In genomic region chr16:36476866-36477265, GRCm38 (mm10) we compare ENCODE assay signal across 14 mouse cellular contexts. TPM values are rescaled to one million over a fixed set of nuclear protein-coding genes. Genes with fewer than 3 reads are reported as not detected.
DNase-seq lines count a peak whose midpoint lies in the region; ATAC-seq and TF ChIP-seq lines count a peak whose summit lies in the region.
"Had no signal": no experiment of that assay in that cellular context is flagged by ENCODE, and none has a peak within 500 bp of the region (broad histone marks: within the 10 kb centered on the region; RNA-seq: fewer than 3 reads in every experiment).

No protein-coding gene starts in this region.

- no peak overlapping the region for H3K4me2 ChIP-seq in hindbrain, embryonic 13.5 days
- H3K4me2 ChIP-seq in forebrain, embryonic 12.5 days: no peak overlapping the region
- H3K4me2 ChIP-seq: heart, embryonic 13.5 days; limb, embryonic 15.5 days had no signal

- H3K9me3 ChIP-seq in hindbrain, embryonic 13.5 days: no peaks in the 10 kb centered on the region
- no peaks in the 10 kb centered on the region for H3K9me3 ChIP-seq in forebrain, embryonic 12.5 days
- H3K9me3 ChIP-seq: heart, embryonic 13.5 days; limb, embryonic 15.5 days had no signal

- ATAC-seq in hindbrain, embryonic 13.5 days (ENCODE audit: low FRiP score): no peak
- no peak for ATAC-seq in forebrain, embryonic 12.5 days (ENCODE audit: low FRiP score)
- ATAC-seq: intestine, embryonic 16.5 days had no signal

- H3K4me1 ChIP-seq in lung, adult 2 months (ENCODE audit: control insufficient read depth, insufficient read depth, low read length): no peaks in the 10 kb centered on the region
- peaks cover 9% of the 10 kb centered on the region for H3K4me1 ChIP-seq in bone marrow macrophage, adult 2 months (ENCODE audit: control insufficient read depth, insufficient read depth, low read length)
- no peaks in the 10 kb centered on the region for H3K4me1 ChIP-seq in hindbrain, embryonic 13.5 days (replicated peaks)
- H3K4me1 ChIP-seq in forebrain, embryonic 12.5 days: no peaks in the 10 kb centered on the region
- H3K4me1 ChIP-seq: heart, embryonic 13.5 days; limb, embryonic 15.5 days had no signal

- H3K36me3 ChIP-seq in macrophage (ENCODE audit: inconsistent target): no peaks in the 10 kb centered on the region
- no peaks in the 10 kb centered on the region for H3K36me3 ChIP-seq in hindbrain, embryonic 13.5 days
- no peaks in the 10 kb centered on the region for H3K36me3 ChIP-seq in forebrain, embryonic 12.5 days (replicated peaks)
- H3K36me3 ChIP-seq: heart, embryonic 13.5 days; limb, embryonic 15.5 days had no signal

- H3K27me3 ChIP-seq in hindbrain, embryonic 13.5 days: no peaks in the 10 kb centered on the region
- H3K27me3 ChIP-seq in forebrain, embryonic 12.5 days: no peaks in the 10 kb centered on the region
- H3K27me3 ChIP-seq: limb, embryonic 15.5 days had no signal

- DNase-seq in lung, adult 18-20 months: peak; percentile 13 to 26
- no peak for DNase-seq in lung, adult 2 months
- peak; percentile 9 for DNase-seq in thymus, postnatal 25 days
- DNase-seq: embryo, embryonic 11 days had no signal

- H3K79me2 ChIP-seq in macrophage (ENCODE audit: inconsistent target): no peaks in the 10 kb centered on the region

- WGBS in lung, adult 2 months: 46% methylated on average over 9 of the region's 9 CpGs
- 3% methylated on average over 9 of the region's 9 CpGs for WGBS in macrophage (ENCODE audit: missing documents)
- WGBS in hindbrain, embryonic 13.5 days: 83% methylated on average over 9 of the region's 9 CpGs
- WGBS in forebrain, embryonic 12.5 days: 87% methylated on average over 9 of the region's 9 CpGs

- H3K27ac ChIP-seq in bone marrow macrophage, adult 2 months (ENCODE audit: insufficient read depth, low read depth, low read length): peak overlapping the region; percentile 27
- 0 out of 2 replicates have a peak overlapping the region, but pooled peaks have one; percentile 2 for H3K27ac ChIP-seq in macrophage
- no peak overlapping the region for H3K27ac ChIP-seq in hindbrain, embryonic 13.5 days
- H3K27ac ChIP-seq in forebrain, embryonic 12.5 days: no peak overlapping the region
- H3K27ac ChIP-seq: heart, embryonic 13.5 days; limb, embryonic 15.5 days had no signal

- no peak overlapping the region for H3K4me3 ChIP-seq in lung, adult 2 months (replicated peaks; ENCODE audit: extremely low read depth, low read depth, low read length)
- no peak overlapping the region for H3K4me3 ChIP-seq in bone marrow macrophage, adult 2 months (ENCODE audit: insufficient read depth, low read length)
- no peak overlapping the region for H3K4me3 ChIP-seq in macrophage (ENCODE audit: inconsistent target)
- no peak overlapping the region for H3K4me3 ChIP-seq in hindbrain, embryonic 13.5 days
- no peak overlapping the region for H3K4me3 ChIP-seq in forebrain, embryonic 12.5 days (replicated peaks)
- H3K4me3 ChIP-seq: heart, embryonic 13.5 days; limb, embryonic 15.5 days had no signal

- TF ChIP-seq POLR2A in lung, adult 2 months (IDR thresholded peaks at IDR 0.05; ENCODE audit: borderline replicate concordance, extremely low read depth, low read depth, low read length): no peak
- no peak for TF ChIP-seq POLR2A in bone marrow macrophage, adult 2 months (IDR thresholded peaks at IDR 0.05; ENCODE audit: borderline replicate concordance, low read depth, low read length)

- TF ChIP-seq CTCF in lung, adult 2 months (IDR thresholded peaks at IDR 0.05; ENCODE audit: insufficient read depth, low read length): no peak
- no peak for TF ChIP-seq CTCF in bone marrow macrophage, adult 2 months (IDR thresholded peaks at IDR 0.05; ENCODE audit: low read depth, low read length)

- H3K9ac ChIP-seq in hindbrain, embryonic 13.5 days: no peak overlapping the region
- no peak overlapping the region for H3K9ac ChIP-seq in forebrain, embryonic 12.5 days
- H3K9ac ChIP-seq: heart, embryonic 13.5 days; limb, embryonic 15.5 days had no signal

RNA-seq across cellular contexts. Expression of gene Stfa3, which starts 21.7 kb away (rescaled TPM):
- not detected in 2 replicates for polyA plus RNA-seq in lung, adult 2 months (2012; rRNA removed)
- polyA plus RNA-seq in bone marrow macrophage, adult 2 months (2012; ENCODE audit: insufficient read depth, insufficient read length, missing spikeins): not detected in 2 replicates
- total RNA-seq in macrophage (2018; cell fraction: chromatin; rRNA removed): not detected
- total RNA-seq in macrophage (2018; cell fraction: cytosol; rRNA removed): under 1 TPM in 1 of 26 experiments, not detected in 25; 0.92 TPM
- not detected for total RNA-seq in macrophage (2018; cell fraction: nucleus; rRNA removed)
- polyA plus RNA-seq in macrophage (2018): not detected in 3 replicates
- polyA plus RNA-seq in hindbrain, embryonic 13.5 days (2015; fragmentation: Nextera tagmentation; extraction: Ambion mirVana): not detected in 2 replicates
- not detected in 2 replicates for polyA plus RNA-seq in forebrain, embryonic 12.5 days (2016; fragmentation: Nextera tagmentation; extraction: Ambion mirVana)
- total RNA-seq: layer of hippocampus, adult 8-10 months had no signal
- polyA plus RNA-seq: forebrain, embryonic 11.5 days; neural tube, embryonic 11.5 days had no signal

Comparison
In these comparisons a context has a peak if more than half of its experiments do, and no peak if none do; other contexts are left out.
1. H3K27ac ChIP-seq: peak in bone marrow macrophage, adult 2 months (single experiment) and macrophage (single experiment); none in hindbrain, embryonic 13.5 days (single experiment) and forebrain, embryonic 12.5 days (single experiment).